Mouse (Mus musculus) leukemia stem cell, adult 10-12 weeks (primary cell): ENCODE data around the gene Dyrk1b. TPM values are rescaled to one million over a fixed set of nuclear protein-coding genes. Genes with fewer than 3 reads are reported as not detected.

Source experiments
- polyA plus RNA-seq: library from polyadenylated mRNA; stranded (reverse); fragments of >175 nt; gene quantifications from 2 replicates; pipeline ENCODE4 v1.2.3, GENCODE M21; 2012; ENCODE audit warnings: low replicate concordance

The Dyrk1b gene
- 77.0 and 127 TPM in 2 replicates for polyA plus RNA-seq

DNA sequence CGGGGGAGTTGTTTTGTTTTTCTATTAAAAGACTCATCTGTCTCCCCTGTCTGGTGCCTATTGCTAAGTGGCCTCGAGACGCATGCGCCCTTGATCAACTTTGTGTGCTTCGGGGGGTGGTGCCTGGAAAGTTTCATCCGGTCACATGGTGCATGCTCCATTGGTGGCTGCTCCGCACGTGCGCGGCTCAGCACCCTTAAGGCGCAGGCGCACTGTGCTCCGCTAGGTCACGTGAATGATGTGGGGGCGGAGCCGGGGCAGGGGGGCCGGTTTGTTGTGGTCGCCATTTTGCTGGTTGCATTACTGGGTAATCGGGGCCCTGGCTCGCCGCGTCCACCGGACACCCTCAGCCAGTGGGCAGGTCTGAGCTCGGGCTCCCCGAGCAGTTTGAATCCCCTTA lies at the start of gene Dyrk1b:
Gene Dyrk1b (plus strand): TSS at position 242 of the 400 bp plus-strand sequence.

DNA sequence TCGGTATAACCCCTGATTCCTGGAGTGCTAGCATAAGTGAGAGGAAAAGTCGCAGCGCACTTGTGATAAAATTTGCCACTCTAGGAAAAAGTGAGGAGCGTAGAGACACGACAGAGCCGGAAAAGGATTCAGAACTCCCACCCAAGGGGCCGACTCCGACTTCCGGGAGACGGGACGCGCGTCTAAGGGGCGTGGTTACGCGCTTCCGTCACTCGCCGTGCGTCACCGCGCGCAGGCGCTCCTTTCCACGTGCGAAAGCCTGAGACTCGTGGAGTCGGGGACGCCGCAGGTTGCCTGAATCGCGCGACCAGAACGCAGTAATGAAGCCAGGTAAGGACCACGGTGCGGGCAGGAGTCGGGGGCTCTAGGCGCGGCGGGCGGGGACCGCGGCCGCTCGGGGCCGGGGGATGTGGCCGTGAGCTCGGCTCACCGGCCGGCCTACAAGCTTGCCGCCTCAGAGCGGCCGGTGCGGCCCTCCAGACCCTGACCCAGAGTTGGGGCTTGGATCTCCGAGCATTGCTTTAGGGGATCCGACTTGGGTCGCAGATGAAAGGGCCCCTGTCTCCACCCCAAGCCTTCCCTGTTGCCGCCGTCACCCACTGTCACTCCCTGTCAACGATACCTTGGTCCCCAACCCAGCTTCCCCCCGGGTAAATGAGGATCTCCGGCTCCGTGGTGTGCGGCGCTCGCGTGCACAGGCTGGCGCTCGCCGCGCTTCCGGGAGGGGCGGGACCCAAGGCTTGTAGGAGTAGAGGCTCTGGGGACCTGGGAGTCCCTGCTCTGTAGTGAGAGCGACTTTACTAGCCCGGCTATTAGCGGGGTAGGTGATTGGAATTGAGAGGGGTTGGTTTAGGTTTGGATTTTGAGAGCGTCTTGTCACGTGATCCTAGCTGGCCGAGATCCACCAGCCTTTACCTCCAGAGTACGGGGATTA lies 9.5 kb upstream of the Dyrk1b start, which contains the start of gene Fbl:
Gene Fbl (plus strand): TSS at position 222 of the 934 bp plus-strand sequence.

Other genes with a start within 250 kb of the Dyrk1b start
- 0.08 and 0.44 TPM in 2 replicates for gene Zfp780b, start 200.3 kb upstream of the Dyrk1b start, polyA plus RNA-seq
- 0.07 and 0.24 TPM in 2 replicates for gene Zfp850, start 165.4 kb upstream of the Dyrk1b start, polyA plus RNA-seq
- 42.0 and 101 TPM in 2 replicates for gene Psmc4, start 129.4 kb upstream of the Dyrk1b start, polyA plus RNA-seq
- gene Fcgbp, start 108.2 kb upstream of the Dyrk1b start, polyA plus RNA-seq, result 0.05 TPM in 1 of 2 replicates, not detected in the other
- 0.05 TPM in 1 of 2 replicates, not detected in the other for gene 9530053A07Rik, start 50.0 kb upstream of the Dyrk1b start, polyA plus RNA-seq
- gene Fbl, start 9.8 kb upstream of the Dyrk1b start, polyA plus RNA-seq, result 174 and 407 TPM in 2 replicates
- gene Eid2, start 88.4 kb downstream of the Dyrk1b start, polyA plus RNA-seq, result 2.2 and 4.9 TPM in 2 replicates
- gene Eid2b, start 98.3 kb downstream of the Dyrk1b start, polyA plus RNA-seq, result 4.1 and 13.4 TPM in 2 replicates
- not detected in 2 replicates for gene Selenov, start 111.7 kb downstream of the Dyrk1b start, polyA plus RNA-seq
- 0.29 and 0.88 TPM in 2 replicates for gene Dll3, start 122.8 kb downstream of the Dyrk1b start, polyA plus RNA-seq
- gene Timm50, start 132.6 kb downstream of the Dyrk1b start, polyA plus RNA-seq, result 282 and 375 TPM in 2 replicates
- 77.8 and 132 TPM in 2 replicates for gene Supt5, start 159.3 kb downstream of the Dyrk1b start, polyA plus RNA-seq
- gene Rps16, start 171.2 kb downstream of the Dyrk1b start, polyA plus RNA-seq, result 186 and 1,166 TPM in 2 replicates
- 33.7 and 46.3 TPM in 2 replicates for gene Plekhg2, start 193.1 kb downstream of the Dyrk1b start, polyA plus RNA-seq
- gene Zfp36, start 200.8 kb downstream of the Dyrk1b start, polyA plus RNA-seq, result 121 and 173 TPM in 2 replicates
- gene Med29, start 213.2 kb downstream of the Dyrk1b start, polyA plus RNA-seq, result 11.5 and 21.2 TPM in 2 replicates
- 69.3 and 112 TPM in 2 replicates for gene Paf1, start 213.5 kb downstream of the Dyrk1b start, polyA plus RNA-seq